Mouse (Mus musculus) heart, postnatal 0 days (tissue): ENCODE results near the gene Thap8. TPM values are rescaled to one million over a fixed set of nuclear protein-coding genes. Genes with fewer than 3 reads are reported as not detected.

Experiments
- ATAC-seq: fragments of 200-750 bp; cut with Nextera tagmentation; 2 replicates; pipeline ENCODE4 v1.8.0; 2017; ENCODE audit warnings: low read depth, moderate number of reproducible peaks, moderate library complexity; ENCODE audit not compliant: insufficient read depth
- DNase-seq: peaks from one replicate; pipeline ENCODE4 v3.0.0-alpha.2; 2016; ENCODE audit warnings: low spot score
- H3K27ac ChIP-seq: fragments of 300-500 bp; sonication (generic); 2 replicates; pipeline ENCODE4 v1.5.1; 2014; ENCODE audit warnings: low read depth, mild to moderate bottlenecking
- H3K27me3 ChIP-seq: fragments of 300-500 bp; sonication (generic); 2 replicates; pipeline ENCODE4 v1.6.1; 2014; ENCODE audit warnings: low read length, mixed read lengths; ENCODE audit not compliant: control insufficient read depth, insufficient read depth
- H3K36me3 ChIP-seq: fragments of 300-500 bp; sonication (generic); replicated peaks from 2 replicates; pipeline ENCODE4 v1.6.1; 2014; ENCODE audit warnings: low read length, mixed read lengths; ENCODE audit not compliant: control insufficient read depth, insufficient read depth
- H3K4me1 ChIP-seq: fragments of 300-500 bp; sonication (generic); 2 replicates; pipeline ENCODE4 v1.6.1; 2014; ENCODE audit warnings: antibody characterized with exemption; ENCODE audit not compliant: control insufficient read depth, insufficient read depth
- H3K4me2 ChIP-seq: fragments of 300-500 bp; sonication (generic); 2 replicates; pipeline ENCODE4 v1.6.1; 2014; ENCODE audit warnings: low read depth, mild to moderate bottlenecking, low read length, moderate library complexity
- H3K4me3 ChIP-seq: fragments of 300-500 bp; sonication (generic); 2 replicates; pipeline ENCODE4 v1.5.1; 2014; ENCODE audit warnings: low read depth, low read length
- H3K9ac ChIP-seq: fragments of 300-500 bp; sonication (generic); replicated peaks from 2 replicates; pipeline ENCODE4 v1.6.1; 2014; ENCODE audit warnings: low read depth, low read length, mixed read lengths
- H3K9me3 ChIP-seq: fragments of 300-500 bp; sonication (generic); replicated peaks from 2 replicates; pipeline ENCODE4 v1.6.1; 2016; ENCODE audit warnings: low read length; ENCODE audit not compliant: control insufficient read depth
- CTCF ChIP-seq: IDR thresholded peaks from 2 replicates; pipeline ENCODE4 v1.5.1; 2016; ENCODE audit warnings: antibody characterized with exemption, control low read depth, low read depth
- EP300 ChIP-seq: IDR thresholded peaks from 2 replicates; pipeline ENCODE4 v1.6.1; 2016; ENCODE audit warnings: antibody characterized with exemption, low read depth
- WGBS: fragments of 180-500 bp; shearing (Covaris S2); extraction: QIAGEN DNeasy Blood & Tissue Kit; methylation state at CpG from one replicate; pipeline ENCODE4 v1.1.7; 2014; 5-methylcytosine and 5-hydroxymethylcytosine counted together
- polyA plus RNA-seq: library from polyadenylated mRNA; unstranded; fragments of >200 nt; fragmentation: Nextera tagmentation; extraction: Ambion mirVana; gene quantifications from 2 replicates; pipeline ENCODE4 v1.2.1, GENCODE M21; 2015
- total RNA-seq: library from RNA; depleted of rRNA; stranded (reverse); fragments of >200 nt; gene quantifications from 2 replicates; pipeline ENCODE4 v1.2.3, GENCODE M21; 2014; ENCODE audit warnings: low replicate concordance

The Thap8 gene
- total and polyA plus RNA-seq, 2 experiments from 2014 or later: 0.33 TPM; not detected in 1

GRCm38 (mm10) chr7:30306083-30306779, 26.3 kb downstream of the Thap8 start:
- H3K36me3 ChIP-seq: peaks cover 4% of the 10 kb centered on the region
- DNase-seq (no peak), ATAC-seq (no peak)
- no peak overlapping the region for H3K4me3 ChIP-seq
- TF ChIP-seq CTCF: peak; percentile 37
- no peak for TF ChIP-seq EP300
- peaks cover 10% of the 10 kb centered on the region; the same call in 1 of the 2 replicates for H3K4me1 ChIP-seq
- no peak overlapping the region for H3K27ac ChIP-seq
- H3K4me2 ChIP-seq: no peak overlapping the region
- H3K9ac ChIP-seq: no peak overlapping the region
- no peaks in the 10 kb centered on the region for H3K9me3 ChIP-seq
- no peaks in the 10 kb centered on the region for H3K27me3 ChIP-seq
- WGBS: 91% methylated on average over 16 of the region's 16 CpGs

- WGBS: 4% methylated on average over 27 of the region's 27 CpGs
- ATAC-seq (peak; percentile 100), DNase-seq (peak; percentile 98)
- Histone ChIP-seq H3K4me1 (peaks cover 10% of the 10 kb centered on the region; the same call in 1 of the 2 replicates), H3K4me2 (peak within 1 kb of the TSS; percentile 89), H3K9me3 (no peaks in the 10 kb centered on the region), H3K9ac (peak within 1 kb of the TSS; percentile 59), H3K27ac (peak within 1 kb of the TSS; percentile 86), H3K27me3 (no peaks in the 10 kb centered on the region), H3K36me3 (peaks cover 4% of the 10 kb centered on the region), H3K4me3 (peak within 1 kb of the TSS; percentile 74)
- no peak for TF ChIP-seq CTCF
Measured at GRCm38 (mm10) chr7:30308076-30309005, 28.4 kb downstream of the Thap8 start, which contains the start of gene Alkbh6. Gene Alkbh6, plus strand, starts transcription at chr7:30308717.

- ATAC-seq (no peak), DNase-seq (no peak)
- TF ChIP-seq CTCF (no peak), EP300 (no peak)
- Histone ChIP-seq H3K27ac (no peak overlapping the region), H3K9ac (peak overlapping the region; percentile 59; the same call in 1 of the 2 replicates), H3K4me3 (peak overlapping the region; percentile 74), H3K4me2 (peak overlapping the region; percentile 89), H3K4me1 (peaks cover 10% of the 10 kb centered on the region; the same call in 1 of the 2 replicates), H3K27me3 (no peaks in the 10 kb centered on the region), H3K9me3 (no peaks in the 10 kb centered on the region), H3K36me3 (peaks cover 4% of the 10 kb centered on the region)
- WGBS: 55% methylated on average over 15 of the region's 15 CpGs
Measured at GRCm38 (mm10) chr7:30309395-30310129, 29.7 kb downstream of the Thap8 start.

- DNase-seq (no peak), ATAC-seq (no peak)
- no peaks in the 10 kb centered on the region for H3K27me3 ChIP-seq
- no peak overlapping the region for H3K27ac ChIP-seq
- no peaks in the 10 kb centered on the region for H3K9me3 ChIP-seq
- H3K36me3 ChIP-seq: peaks cover 4% of the 10 kb centered on the region
- H3K4me1 ChIP-seq: peaks cover 10% of the 10 kb centered on the region; the same call in 1 of the 2 replicates
- WGBS: 81% methylated on average over 12 of the region's 12 CpGs
- no peak overlapping the region for H3K4me2 ChIP-seq
- H3K9ac ChIP-seq: no peak overlapping the region
- no peak overlapping the region for H3K4me3 ChIP-seq
- TF ChIP-seq EP300 (no peak), CTCF (no peak)
Measured at GRCm38 (mm10) chr7:30310136-30310535, 30.2 kb downstream of the Thap8 start.
